Mouse (Mus musculus) gonadal fat pad, adult 2 months (tissue): ENCODE data around the gene Begain. TPM values are rescaled to one million over a fixed set of nuclear protein-coding genes. Genes with fewer than 3 reads are reported as not detected.

Experiments
- DNase-seq: peaks from one replicate; pipeline ENCODE4 v3.0.0-alpha.2; 2012; ENCODE audit warnings: low read depth
- polyA plus RNA-seq: library from polyadenylated mRNA; depleted of rRNA; stranded (reverse); fragments of >200 nt; gene quantifications from 2 replicates; pipeline ENCODE4 v1.2.3, GENCODE M21; 2012

The Begain gene
- polyA plus RNA-seq, 1 experiment = 1.2 TPM

DNA sequence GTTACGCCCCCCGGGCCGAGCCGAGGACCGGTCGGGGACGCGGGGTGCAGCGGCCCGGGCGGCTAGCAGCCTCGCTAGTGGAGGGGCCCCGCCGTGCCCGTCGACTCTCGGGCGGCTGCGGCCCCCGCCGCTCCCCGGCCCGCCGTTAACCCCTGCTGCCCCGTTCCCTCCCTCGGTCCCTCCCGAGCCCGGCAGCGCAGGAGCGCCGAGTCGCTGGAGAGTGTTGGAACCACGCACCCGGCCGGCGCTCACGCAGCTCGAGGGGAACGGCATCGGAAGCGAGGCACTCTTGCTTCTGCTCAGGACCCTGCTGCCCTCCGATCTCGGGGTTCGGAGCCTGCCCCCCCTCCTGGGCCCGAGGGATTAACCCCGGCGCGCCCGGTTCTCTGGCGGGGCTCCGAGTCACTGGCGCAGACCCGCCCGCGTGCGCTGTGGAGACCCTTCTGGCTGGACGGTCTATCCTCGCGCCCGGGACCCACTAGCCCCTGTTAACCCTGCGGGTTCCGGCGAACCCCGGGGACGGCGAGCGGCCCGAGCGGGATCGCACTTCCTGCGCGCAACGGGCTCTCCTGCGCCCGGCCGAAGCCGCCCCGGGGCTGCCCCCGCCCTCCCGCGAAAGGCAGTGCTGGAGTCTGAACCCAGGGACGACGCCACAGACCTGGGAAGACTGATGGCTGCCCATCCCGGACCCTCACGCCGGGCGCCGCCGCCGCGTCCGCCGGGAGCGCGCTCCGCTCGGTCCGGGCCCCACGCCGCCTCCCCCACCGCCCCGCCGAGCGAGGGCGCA lies 14.8 kb downstream of the Begain start:
- DNase-seq = no peak

DNA sequence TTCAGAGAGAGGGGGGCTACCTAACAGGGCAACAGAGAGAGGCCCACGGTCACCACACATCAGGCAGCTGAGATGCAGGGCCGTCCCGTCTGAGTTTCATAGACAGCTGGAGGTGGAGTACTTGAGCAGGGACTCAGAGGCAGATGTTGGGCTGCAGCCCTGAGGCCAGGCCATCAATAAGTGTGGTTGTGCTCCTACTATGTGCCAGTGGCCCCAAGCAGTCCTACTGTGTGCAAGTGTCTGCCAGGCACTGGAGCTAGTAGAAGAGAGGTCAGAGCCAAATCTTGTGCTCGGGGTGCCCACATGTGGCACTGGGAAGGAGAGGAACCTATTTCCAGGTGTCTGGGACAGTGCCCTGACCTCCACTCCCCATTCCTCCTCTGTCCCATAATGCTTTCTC lies 18.1 kb downstream of the Begain start:
- no peak for DNase-seq

DNA sequence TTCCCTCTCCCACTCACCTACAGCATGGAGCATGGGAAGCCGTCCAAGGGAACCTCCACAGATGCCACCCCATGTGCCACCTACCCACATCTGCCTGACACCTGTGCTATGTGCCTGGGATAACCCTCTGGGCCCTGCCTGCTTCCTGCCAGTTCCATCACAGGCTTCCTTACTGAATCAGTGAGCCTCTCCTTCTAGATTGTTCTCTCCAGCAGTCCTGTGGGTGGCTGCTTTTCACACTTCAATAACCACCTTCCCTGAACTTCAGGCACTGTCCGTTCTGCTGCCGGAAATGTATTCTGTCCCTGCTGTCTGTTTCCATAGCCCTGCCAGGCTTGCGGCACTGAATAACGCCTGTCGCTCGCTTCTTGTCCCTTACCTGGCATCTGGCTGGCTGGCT lies 22.4 kb downstream of the Begain start:
- no peak for DNase-seq

DNA sequence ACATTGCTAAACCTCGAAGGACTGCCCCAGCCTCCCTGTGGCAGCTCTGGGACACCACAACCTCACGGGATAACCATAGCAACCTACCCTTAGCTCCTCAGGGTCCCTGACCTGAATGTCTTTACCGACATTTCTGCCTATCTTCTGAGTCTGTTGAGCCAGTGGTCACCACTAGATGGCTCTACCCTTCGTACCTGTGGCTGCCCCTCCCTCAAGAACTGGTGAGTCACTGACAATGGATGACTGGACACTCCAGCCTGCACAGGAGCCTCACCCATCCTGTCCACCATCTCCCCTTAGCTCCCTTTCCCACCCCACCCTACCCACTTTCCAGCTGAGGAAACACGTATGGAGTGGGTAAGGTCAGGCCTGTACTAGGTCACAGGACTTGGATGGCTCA lies 23.5 kb downstream of the Begain start:
- no peak for DNase-seq

DNA sequence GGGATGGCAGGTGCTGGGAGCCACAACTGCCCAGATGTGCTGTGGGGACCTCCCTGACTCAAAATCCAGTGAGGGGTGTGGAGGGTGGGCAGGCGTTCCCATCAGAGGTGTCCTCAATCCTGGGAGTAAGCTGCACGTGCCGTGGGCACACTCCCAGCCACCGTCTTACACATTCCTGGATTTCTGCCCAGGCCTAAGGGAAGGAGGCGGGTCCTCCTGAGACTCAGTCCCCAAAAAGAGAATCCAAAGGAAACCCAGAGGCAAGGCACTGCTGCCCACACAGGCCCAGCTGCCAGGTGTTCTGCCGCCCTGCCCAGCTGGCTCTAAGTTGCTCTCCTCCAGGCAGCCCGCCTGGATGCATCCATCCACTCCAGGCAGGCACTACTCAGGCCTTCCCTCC lies 28.7 kb downstream of the Begain start:
- DNase-seq = no peak

DNA sequence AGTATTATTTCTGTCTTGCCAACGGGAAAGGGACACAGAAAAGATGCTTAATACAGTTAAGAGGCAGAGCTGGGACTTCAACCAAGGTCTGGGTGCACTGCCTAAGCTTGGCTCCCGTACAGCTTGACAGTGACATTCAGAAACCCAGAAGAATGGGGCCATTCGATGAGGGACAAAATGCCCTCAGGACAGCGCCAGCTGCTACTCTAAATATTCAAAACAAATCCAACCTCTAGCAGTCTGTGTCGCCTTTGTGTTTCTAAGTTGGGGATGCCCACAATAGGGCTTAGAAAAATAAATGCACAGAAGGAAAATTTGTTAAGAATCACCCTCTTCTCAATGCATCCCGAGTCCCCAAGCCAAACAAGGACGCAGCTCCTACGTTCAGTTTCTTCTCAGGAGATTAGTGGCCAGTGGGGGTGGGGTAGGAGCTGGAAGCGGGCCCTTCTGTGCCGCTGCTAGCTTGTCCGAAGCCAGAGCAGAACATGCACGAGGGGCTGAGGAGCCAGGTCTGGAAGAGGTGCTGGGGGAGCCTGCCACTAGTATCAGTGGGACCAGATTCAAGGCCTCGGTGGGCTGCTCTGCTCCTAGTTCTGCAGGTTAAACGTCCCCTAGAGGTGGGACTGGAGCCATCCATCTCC lies 29.7 kb downstream of the Begain start:
- DNase-seq = no peak

DNA sequence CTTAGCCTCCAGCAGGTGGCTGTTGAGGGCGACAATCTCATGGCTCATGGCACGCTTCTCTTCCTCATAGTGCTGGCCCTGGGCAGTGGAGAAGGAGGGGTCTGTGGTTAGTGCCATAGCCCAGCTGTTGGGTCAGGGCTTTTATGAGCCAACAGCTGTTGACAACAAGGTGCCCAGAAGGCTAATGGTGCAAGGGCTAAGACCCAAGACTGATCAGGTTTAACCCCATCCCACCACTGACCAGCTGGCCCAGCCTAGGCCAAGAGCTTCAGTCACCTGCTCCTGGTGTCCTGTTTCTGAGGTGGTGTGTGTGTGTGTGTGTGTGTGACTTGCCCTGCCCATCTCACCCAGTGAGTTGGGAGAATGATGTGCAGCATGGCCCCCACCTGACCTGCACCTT lies 31.0 kb downstream of the Begain start:
- DNase-seq = no peak

DNA sequence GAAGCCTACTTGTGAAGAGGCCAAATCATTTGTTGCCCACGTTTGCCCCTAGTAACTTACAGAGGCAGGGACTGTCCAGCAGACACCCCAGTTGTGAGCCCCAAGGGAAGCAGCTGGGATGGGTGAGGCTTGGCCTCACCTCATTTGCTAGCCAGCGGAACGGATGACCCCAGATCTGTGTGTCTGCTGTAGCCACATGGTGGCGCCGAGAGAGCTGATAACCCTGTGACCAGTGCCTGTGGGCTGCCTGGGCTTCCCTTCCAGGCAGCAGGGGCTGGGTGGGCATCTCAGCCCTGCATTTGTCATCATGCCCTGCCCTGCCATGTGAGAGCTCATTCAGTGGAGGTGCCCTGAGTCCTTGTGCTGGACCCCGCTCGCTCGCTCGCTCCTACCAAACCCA lies 44.2 kb downstream of the Begain start:
- DNase-seq = no peak

DNA sequence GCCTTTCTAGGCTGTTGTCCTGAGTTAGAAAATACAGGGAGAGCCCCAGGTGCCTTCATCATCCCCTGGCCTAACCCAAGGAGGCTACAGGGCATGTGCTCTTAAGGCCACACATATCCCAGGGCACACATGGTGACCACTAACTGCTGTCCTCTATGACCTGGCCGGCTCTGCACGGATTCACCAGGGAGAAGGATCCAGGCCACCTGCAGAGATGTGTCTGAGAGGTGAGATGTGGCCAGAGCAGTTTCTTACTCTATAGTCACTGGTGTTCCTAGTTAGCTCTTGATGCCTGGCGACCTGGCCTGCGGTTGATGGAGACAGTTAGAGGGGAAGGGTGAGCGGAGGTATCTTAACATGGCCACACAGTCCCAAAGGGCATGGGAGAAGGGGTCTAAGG lies 45.1 kb downstream of the Begain start:
- DNase-seq = no peak

DNA sequence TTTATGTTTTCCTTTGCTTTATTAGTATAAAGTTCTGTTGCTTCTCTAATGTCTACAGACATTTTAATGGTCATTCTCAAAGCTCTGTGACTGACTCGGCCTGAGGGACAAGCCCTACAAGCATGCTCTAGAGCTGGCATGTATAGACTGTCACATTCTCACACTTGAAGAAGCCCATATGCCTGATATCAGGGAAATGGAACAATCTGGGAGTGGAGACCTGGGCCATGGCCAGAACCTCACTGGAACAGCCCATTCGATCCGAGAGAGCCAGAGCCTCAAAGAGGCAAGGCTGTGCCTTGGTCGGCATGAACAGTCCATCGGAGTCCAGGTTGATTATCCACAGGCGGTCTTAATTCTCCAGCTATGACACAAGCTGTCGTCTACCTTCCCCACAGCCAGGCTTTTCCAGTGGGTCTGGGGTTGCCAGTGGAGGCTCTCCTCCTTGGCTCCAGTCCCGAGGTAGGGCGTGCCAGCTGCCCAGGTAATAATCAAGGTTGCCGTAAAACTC lies 45.8 kb downstream of the Begain start:
- no peak for DNase-seq

DNA sequence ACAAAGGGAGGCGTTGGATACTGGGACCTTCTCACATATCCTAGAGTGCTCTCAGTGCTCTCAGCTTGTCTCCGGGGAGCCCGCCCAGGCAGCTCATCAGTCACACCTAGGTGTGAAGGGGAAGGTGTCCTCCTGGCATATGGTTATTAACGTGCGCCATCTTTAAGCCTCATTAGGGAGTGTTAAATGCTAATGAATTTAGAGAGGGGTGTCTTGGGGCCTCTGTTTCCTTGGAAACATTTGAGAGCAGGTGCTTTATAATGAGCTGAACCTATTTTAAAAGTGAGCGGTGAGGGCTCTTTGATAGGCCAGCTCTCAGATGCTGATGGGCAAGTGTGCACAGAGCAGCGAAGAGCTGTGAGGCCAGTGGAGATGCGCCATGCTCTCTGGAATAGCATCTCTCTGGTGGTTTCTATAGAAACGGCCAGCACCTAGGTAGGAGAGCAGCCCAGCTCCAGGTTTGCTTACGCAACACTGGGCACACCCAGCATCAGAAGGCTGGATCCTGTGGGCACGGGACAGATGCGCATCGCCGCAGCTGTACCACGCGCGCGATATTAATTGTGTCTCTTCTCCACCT lies 57.9 kb downstream of the Begain start:
- DNase-seq = no peak

DNA sequence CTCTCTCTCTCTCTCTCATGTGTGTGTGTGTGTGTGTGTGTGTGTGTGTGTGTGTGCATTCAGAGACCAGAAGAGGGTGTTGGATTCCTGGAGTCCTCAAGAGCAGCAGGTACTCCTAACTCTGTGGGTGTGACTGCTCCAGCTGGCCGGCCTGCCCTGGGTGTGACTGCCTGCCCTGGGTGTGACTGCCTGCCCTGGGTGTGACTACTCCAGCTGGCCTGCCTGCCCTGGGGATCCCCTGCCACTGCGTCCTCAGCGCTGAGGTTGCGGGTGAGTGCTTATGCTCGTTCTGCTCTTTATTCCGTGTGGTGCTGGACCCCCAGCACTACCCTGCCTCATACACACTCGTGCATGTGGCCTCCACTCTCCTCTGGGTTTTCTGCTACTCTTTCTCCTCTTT lies 65.0 kb downstream of the Begain start:
- no peak for DNase-seq

DNA sequence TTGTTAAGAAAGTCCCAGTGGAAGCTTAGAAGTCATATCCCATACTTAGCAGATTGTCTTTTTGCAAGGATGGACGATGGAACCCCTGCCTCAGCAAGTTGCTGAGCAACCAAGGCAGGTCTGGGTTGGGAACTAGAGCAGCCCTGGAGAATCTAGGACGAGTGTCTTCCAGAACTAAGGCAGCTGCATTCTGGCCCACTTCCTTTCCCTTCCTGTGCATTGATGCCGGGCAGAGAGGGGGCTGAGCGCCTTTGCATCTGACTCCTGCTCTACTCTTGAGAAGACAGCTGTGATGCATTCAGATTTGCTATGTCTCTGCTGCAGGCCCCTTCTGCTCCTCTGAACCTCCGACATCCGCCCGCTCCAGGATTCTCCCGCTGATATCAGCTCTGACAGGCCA lies 70.8 kb downstream of the Begain start:
- DNase-seq = no peak

DNA sequence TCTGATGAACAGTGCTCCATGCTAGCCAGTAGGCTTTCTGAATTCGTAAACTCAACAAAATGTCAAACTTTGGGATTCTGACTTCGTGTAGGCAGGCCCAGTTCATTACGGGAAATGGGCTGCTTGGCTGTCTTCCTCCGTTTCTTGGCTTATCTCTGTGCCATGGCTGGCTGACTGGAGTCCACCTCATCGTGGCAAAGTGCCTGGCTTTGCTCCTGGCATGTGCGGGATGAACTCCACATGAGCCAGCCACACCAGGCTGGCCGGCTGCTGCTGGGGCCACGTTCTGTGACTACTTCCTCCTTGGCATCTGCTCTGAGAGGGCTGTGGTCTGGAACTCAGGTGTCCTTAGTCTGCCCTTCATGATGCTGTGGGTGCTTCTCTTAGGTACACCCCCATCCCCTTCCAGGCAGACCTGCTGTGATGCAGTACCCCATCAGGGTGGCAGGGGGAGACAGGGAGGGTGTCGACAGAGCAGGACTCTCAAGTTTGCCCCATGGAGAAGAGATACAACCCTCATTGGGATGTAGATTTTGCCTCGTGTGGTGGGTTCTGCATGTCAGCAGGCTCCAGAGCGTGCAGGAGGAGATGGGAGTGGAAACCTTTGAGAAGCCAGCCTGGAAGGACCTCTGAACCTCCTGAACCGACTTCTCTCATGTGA lies 71.9 kb downstream of the Begain start:
- no peak for DNase-seq

DNA sequence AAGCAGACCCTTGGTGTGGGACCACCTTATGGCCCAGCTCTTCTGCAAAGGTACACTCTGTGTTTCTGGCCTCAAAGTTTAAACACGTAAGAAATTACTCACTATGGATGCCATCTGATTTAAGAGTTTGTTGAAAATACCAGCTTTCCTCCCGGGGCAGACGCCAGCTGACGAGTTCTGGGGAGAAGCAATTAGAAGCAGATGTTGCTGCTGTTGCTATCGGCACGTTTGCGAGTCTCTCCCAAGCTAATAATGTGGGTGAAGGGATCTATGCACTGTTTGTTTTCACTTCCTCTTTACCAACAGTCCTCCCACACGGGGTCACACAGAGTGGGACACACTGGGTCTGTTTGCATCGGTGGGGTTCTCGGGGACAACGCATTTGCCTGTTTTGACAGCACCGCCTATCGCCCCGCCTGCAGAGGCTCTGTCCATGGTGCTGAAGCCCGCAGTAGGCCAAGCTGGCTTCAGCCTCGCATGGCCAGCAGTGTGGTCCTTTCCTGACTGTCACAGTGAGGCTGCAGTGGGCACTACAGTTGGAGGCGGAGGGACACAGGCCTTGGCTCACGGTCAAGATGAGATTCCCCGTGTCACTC lies 73.5 kb downstream of the Begain start:
- no peak for DNase-seq

DNA sequence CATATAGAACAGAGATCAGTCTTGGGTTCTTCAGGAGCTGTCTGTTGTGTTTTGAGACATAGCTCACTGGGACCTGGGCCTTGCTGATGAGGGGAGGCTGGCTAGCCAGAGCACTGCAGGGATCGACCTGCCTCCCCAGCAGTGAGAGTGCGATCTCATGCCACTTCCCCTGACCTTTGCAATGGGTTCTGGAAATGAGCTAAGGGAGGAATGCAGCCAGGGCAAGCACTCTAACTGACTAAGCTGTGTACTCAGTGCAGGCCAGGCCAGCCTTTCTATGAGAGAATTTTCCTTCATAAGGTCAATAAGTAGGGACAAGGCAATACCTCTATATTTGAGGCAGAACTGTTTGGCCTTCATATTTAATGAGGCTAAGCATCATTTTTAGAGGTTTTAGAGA lies 75.0 kb downstream of the Begain start:
- no peak for DNase-seq

DNA sequence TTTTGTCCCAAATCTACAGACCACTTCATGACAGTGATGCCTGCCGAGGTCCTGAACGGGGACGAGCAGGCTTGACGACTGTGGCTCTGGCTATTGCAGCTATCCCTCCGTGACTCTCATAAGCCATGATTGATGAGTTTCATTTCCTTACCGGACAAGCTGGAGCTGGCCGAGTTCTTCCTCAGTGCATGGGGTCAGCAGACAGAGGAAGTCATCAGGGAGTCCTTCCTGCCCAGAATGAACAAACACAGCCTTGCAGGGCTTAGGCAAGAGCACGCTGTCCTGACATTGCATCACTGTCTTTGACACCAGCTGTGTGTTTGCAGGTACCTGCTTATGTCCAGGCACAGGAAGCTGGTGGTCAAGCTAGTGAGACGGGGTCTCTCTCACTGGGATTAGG lies 77.6 kb downstream of the Begain start:
- no peak for DNase-seq

DNA sequence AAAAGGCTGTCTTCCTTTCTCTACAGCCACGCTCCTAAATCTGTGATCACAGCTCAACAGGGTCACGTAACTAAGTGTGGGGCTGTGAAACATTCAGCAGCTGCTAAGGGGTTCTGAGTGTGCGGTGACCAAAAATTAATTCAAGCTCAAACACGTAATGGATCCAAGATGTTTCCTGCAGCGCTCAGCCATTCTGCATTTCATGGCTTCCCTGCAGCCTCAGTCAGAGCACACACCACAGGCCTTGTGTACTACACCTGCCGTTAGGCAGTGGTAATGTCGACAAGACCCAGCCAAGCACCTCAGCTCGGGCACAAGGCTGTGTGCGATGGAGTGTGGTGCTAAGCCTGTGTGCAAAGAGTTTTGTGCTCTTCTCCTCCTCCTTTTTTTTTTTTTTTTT lies 80.6 kb downstream of the Begain start:
- DNase-seq = no peak

DNA sequence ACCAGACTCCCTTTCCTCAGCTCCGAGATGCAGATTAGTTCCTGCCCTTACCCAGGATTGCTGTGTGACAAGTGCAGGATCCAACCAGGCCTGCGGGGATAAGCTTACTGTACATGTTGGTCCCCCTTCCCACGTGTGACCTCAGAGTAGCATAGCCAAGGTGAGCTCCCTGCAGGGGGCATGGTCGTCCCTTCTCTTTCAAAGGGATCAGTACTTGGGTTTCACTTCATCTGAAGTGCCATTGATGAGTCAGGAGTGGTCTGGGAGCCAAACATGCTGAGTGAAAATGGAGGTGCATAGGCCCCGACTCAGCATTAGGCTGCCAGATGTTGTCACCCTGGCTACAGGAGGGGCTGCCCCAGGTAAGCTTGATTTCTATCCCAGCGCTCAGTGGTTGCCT lies 83.0 kb downstream of the Begain start:
- no peak for DNase-seq

DNA sequence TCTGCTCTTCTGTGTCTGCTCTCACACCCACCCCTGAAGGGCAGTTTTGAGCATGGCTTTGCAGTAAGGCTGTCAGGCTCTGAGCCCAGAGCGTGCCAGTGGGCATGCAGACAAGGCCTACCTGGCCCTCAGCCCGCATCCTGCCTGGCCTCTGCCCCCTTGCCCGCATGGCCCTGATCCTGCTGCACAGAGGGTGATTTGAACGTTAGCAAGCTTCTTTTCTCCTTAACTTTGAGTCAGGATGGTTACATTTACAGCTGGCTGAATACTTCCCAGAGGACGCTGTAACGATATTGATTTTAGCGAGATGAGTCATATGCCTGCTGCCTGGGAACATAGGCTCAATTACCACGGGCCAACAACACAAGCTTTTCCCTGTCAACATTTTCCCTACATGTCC lies 83.5 kb downstream of the Begain start:
- DNase-seq = no peak

DNA sequence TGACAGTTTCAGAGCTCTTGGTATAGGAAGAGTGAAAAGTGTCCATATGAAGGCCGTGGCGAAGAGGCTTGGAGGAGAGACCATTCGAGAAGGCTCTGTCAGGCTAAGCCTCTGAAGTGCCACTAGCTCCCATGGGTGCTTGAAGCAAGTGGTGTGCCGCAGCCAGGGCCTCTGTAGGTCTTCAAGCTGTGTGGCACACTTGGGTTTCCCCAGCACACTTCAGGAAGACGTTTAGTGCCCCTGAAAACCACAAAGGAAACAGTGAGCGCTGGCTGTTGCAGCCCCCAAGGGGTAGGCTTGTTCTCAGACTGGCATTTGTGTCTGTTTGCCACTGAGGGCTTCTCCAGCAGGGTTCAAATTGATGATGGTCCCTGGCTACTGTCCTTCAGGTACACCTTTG lies 84.5 kb downstream of the Begain start:
- DNase-seq = no peak

DNA sequence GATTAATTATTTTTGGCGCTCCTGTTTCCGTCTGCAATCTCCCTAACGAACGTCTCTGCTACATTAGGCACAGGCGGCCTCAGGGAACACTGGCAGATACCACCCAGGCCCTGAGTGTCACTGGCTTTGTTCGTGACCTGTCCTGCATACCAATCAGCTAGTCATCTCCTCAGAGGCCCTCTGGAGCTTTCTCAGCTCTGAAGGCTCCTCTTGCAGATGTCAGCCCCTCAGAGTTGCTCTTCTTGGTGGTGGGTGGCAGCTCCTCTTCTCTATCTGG lies 85.4 kb downstream of the Begain start:
- no peak for DNase-seq
